Mouse (Mus musculus) spleen, adult 2 months (tissue): ENCODE data around the gene Spata16.

Experiments used
- CTCF ChIP-seq: fragments of 200-500 bp; IDR thresholded peaks from 2 replicates; pipeline ENCODE4 v1.5.1; 2011; ENCODE audit warnings: mild to moderate bottlenecking, inconsistent platforms; ENCODE audit not compliant: insufficient read depth, insufficient read length, insufficient replicate concordance; ENCODE audit errors: extremely low read depth
- POLR2A ChIP-seq: fragments of 200-500 bp; IDR thresholded peaks from 2 replicates; pipeline ENCODE4 v1.6.1; 2011; ENCODE audit warnings: low read depth, low read length, inconsistent platforms

DNA sequence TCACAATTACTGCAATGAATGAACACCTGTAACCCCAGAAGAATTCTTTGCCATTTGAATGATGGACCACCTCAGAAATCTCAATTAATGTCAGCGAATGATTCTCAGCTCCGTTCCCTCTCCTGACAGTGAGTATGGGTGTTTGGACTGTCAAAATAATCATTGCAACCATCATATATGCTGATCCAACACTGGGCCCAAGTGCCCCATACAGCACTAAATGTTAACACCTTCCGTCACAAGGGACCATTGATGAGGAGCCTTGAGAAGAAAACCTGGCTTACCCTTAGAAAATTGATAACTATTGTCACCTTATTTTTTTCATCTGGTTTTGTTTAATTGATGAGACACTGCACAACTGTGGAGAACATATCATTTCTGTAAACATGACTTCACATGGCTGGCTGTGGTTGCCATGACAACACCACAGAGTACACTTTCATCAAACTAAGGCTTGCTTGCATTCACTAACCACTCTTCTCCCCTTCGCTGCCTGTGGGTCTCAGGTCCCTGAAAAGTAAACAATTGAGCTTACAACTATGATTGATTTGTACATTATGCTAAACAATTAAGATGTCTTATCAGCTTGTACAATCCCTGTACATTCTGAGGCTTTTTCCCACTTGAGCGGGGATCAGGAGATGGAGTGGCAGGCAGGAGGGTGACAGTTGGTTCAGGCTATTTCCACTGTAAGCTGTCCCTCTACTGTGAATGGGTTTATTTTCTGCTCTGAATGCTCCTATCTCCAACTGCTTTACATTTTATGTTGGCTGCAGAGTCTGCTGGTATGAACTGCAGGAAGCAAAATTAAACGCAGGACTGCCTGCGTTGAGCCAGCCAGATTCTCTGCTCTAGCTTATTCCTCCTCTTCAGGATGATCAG lies 189.8 kb downstream of the Spata16 start:
- no peak for TF ChIP-seq CTCF
- no peak for TF ChIP-seq POLR2A
